Mouse (Mus musculus): ENCODE data around the gene Kcnip1. TPM values are rescaled to one million over a fixed set of nuclear protein-coding genes. Genes with fewer than 3 reads are reported as not detected.

Kcnip1 gene
- total RNA-seq, 2 experiments from 2014 or later = 30.6 to 31.3 TPM

DNA sequence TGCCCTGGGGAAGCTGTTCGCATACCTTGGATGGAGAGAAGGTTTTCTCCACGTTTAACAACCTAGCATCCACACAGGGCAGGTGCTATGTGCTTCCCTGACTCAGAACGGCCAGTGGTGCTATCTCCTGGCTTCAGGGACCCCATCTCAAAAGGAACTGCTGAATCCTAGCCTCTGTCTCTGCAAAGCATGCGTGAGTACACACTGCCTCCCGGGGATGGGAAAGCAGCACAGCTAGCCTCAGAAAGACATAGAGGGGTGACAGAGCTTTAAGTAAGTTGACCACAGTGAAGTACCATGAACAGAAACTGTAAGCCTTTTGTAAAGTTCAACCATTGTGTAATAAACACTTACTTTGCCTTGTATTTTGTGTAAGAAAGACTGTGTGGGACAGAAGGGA is 544 bp upstream of the Kcnip1 start:
- DNase-seq (ENCODE audit: low spot score in 2 of 2) = no peak

DNA sequence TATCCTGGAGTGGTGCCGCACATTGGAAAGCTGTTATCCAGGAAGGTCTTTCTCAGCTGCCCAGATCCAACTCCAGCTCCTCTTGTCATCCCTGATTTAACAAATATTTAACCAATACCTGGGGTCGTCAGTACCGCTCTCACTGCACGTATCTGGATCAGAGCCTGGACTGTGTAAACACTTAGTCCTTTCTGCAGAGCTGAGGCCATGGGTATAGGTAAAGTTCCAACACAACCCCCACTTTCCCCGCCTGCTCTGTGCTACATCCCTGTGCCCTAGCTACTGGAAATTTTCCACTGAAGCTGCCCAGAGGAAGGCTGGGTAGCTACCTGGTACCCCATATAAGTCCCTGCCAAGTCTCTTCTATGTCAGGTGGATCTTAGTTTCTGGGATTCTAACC is 3.0 kb downstream of the Kcnip1 start:
- DNase-seq (ENCODE audit: low spot score in 2 of 2) = no peak

- no peak for DNase-seq (ENCODE audit: low spot score in 2 of 2)
Measured at GRCm38 (mm10) chr11:33986525-33986924, 6.4 kb downstream of the Kcnip1 start.

DNA sequence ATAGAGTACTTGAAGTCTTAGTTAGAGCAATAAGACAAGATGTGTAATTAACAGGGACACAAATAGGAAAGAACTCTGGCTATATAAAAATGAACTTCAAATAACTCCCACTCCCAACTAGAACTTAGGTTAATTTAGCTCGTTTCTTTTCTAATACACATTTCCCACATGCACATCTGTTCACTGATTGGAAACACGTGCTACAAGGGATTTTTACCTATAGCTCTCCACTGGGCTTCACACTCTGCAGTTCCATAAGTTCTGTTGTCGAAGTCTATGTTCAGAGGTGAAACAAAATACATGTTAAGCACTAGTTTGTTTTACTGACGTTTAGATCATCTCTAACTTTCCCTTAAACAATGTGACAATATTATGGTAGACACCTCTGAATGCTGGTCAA is 12.8 kb downstream of the Kcnip1 start:
- DNase-seq (ENCODE audit: low spot score in 2 of 2) = no peak

- DNase-seq (ENCODE audit: low spot score in 2 of 2) = no peak
Measured at GRCm38 (mm10) chr11:33975121-33975520, 17.8 kb downstream of the Kcnip1 start.

DNA sequence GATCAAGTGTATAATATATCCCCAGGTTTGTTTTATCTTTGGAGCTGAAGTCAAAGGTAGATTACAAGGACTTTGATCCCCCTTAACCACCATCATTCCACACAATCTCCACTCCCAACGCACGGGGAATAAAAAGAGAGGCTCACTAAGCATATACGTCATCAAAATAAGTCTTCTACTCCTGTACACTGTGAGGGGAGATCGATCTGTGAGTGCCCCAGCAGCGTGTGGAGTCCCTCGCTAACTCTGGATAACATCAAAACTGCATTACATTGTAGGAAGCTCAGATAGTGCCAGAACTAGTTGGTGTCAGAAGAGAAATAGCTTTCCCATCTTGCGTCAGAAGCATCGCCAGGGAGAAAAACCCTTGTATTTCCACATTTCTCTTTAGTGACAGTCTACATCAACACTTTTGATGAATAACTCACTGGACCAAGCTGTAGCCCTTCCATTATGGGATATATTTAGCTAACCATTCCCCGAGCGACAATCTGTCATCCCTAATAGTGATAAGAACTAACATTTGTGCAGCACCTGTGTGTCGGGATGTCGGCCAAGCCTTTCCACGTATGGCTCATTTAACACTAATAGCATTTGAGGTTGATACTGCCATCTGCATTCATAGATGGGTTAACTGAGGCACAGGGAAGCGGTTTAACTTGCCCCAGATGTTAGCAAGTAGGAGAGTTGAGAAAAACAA is 18.5 kb downstream of the Kcnip1 start:
- DNase-seq (ENCODE audit: low spot score in 2 of 2) = peak; percentile 10 to 36

GRCm38 (mm10) chr11:33972114-33972513 is 20.8 kb downstream of the Kcnip1 start:
- no peak for DNase-seq (ENCODE audit: low spot score in 2 of 2)

DNA sequence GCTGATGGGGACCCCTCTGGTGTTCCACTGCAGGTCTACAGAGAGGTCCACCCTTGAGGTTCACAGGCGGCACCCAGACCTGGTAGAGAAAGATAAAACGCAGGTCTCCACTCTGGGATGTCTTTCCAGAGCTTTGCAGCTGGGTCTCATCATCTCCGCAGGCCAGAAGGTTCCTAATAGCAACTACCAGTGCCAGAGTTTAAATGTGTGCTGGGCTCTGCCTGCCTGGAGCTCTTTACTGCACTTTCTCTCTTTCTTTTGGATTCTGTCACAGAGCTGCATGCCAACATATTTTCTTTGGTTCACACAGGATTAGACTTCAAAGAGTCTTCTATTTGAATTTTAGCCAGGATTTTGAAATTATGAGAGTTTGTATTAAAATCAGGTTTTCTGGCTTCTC is 23.8 kb downstream of the Kcnip1 start:
- no peak for DNase-seq (ENCODE audit: low spot score in 2 of 2)

DNA sequence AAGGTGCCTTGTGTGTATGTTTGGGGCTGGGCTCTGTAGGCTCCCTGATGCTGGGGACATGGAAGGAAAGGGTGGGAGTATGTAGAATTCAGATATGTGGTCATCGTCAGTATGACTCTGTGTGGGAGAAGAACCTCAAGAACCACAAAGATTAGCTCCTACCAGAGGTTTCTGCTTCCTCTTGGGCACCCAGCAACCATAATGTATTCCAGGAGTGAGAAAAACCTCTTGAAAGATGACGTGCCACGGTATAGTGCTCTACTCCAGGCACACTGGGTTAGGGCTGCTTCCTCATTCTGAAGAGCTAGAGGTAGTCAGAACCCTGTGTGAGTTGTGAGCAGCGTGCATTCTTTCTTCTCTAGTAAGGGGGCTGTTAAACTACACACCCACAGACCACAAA is 25.2 kb downstream of the Kcnip1 start:
- DNase-seq (ENCODE audit: low spot score in 2 of 2) = no peak

- DNase-seq (ENCODE audit: low spot score in 2 of 2) = no peak
Measured at GRCm38 (mm10) chr11:33965380-33965779, 27.6 kb downstream of the Kcnip1 start.

DNA sequence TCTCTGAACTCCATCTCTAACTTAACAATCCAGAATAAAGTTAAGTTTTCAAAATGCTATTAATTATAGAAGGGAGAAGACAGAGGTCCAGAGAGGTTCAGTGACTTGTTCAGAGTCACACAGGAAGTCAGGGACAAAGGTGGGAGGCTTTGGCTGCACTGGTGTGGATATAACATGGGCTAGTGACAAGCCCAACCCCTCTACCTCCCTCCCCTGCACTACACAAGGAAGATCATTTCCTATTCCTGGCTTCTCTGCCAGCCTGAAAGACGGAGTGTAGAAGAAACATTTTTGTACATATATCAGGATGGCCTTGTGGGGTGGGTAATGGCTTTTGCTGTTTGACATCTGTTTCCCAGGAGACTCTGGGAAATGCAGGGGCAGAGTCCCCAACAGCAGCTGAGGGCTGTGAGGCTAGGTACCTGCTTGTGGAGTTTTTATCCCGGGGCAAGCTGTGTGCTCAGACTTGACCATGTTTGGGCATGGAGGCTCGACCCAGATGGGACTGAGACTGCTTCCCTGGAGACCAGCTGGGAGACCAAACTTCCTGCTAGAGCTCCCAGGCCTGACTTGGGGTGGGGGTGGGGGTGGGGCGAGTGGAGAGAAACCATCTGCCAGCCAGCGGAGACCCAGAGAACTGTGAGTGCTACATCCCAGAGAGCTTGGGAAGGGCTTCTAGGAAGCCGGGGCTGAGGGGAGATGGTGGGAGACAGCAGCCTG is 30.1 kb downstream of the Kcnip1 start, which contains the start of gene Kcnmb1:
TSS of gene Kcnmb1 (plus strand) at position 326 of the 720 bp plus-strand sequence.
- no peak for DNase-seq (ENCODE audit: low spot score in 2 of 2)

DNA sequence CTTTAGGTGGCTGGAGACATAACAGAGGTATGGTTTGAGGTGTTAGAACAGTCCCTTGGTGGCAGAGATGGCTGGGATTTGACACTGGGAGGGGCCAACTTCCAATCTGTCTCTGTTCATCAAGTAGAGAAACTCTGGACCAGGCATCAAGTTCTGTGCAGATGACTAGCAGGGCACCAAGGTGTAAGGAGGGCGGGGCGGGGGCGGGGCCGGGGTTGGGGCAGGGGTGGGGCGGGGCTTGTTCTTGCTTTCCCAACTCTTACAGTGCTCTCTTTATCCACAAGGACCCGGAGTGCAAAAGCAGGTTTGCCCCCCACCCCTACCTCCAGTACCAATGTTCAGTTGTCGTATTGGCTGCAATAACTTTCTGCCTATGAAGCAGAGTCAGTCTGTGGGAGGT is 30.8 kb downstream of the Kcnip1 start:
- DNase-seq (ENCODE audit: low spot score in 2 of 2) = no peak

GRCm38 (mm10) chr11:33958713-33959112 is 34.2 kb downstream of the Kcnip1 start:
- DNase-seq (ENCODE audit: low spot score in 2 of 2) = peak in 1 of 2 experiments; percentile 25

GRCm38 (mm10) chr11:33957595-33957994 is 35.4 kb downstream of the Kcnip1 start:
- DNase-seq (ENCODE audit: low spot score in 2 of 2) = peak in 1 of 2 experiments; percentile 67

GRCm38 (mm10) chr11:33956623-33957022 is 36.3 kb downstream of the Kcnip1 start:
- no peak for DNase-seq (ENCODE audit: low spot score in 2 of 2)

- DNase-seq (ENCODE audit: low spot score in 2 of 2) = no peak
Measured at GRCm38 (mm10) chr11:33955982-33956381, 37.0 kb downstream of the Kcnip1 start.

DNA sequence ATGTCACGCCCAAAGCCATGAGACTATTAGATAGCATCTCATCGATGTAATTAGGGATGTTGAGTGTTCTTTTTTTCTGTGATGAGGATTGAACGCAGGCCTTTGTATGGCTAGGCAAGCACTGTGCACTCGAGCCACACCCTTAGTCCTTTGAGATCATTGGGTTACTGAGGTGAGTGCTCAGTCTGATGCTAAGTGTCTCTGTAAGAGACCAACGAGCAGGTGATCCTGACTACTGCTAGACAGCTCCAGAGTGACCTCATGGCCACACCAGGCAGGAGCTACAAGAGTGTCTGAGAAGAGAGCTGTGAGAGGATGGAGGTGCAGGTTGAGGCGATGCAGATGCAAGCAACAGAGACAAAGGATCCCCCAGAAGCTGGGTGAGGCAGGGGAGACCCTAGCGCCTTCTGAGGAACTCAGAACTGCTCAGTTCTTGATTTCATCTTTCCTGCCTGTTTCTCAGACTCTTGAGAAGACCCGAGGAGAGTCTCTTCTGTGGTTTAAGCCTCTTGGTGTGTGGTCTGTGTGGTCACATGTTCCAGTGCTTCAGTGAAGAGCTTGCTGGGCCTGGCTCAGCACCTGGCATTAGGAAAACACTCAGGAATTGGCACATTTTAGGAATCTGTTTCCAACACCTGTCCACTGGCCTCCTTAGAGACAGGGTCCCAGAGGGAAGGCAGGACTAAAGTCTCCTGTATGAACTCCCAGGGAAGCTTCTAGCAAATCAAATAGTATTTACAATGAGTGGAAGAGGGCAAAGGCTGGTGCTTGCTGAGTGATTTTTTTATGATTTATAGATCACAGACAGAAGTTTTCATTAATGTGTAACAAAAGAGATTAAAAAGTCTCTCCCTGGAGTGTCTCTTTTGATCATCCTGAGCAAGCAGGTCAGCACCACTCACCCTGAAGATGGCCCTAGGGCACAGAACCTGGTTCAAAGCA is 41.0 kb downstream of the Kcnip1 start:
- DNase-seq (ENCODE audit: low spot score in 2 of 2) = no peak

- no peak for DNase-seq (ENCODE audit: low spot score in 2 of 2)
Measured at GRCm38 (mm10) chr11:33951155-33951554, 41.8 kb downstream of the Kcnip1 start.

DNA sequence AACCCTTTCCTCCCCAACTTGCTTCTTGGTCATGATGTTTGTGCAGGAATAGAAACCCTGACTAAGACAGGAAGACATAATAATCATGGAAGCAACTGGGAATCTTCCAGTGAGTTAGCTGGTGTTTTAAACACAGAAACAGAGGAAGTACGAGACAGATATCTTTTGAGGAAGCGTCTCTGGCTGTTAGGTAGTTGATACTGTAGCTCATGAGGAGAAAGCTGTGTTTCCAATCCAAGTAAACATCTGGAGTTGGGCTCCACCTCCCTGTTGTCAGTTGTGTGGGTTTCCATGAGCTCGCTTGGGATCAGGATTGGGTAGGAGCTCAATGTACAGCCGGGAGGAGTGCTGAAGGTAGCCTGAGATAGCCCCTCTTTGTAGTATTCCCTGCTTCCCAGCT is 46.5 kb downstream of the Kcnip1 start:
- DNase-seq (ENCODE audit: low spot score in 2 of 2) = no peak

DNA sequence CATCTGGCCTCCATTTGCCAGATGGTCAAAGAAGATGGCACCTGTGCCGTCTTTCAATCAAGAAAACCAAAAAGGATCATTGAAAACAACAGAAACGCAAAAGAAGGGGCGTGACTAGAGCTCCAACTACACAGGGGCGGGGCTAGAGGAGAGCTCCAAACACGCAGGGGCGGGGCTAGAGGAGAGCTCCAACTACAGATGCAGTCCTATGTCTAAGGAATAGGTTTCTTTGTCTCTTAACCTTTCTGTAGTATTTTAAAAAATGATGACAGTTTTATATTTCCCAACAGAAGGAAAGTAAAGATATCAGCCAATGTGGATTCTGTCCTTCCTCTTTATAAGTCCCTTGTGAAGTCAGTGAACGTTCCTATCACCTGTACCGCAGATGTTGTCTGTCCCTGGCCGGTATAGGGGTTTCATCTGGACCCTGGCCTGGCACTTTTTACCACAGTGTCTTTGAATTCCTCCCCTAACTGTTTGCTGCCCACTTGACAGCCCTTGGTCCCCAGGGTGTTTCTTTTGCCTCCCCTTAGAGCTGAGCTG is 48.1 kb downstream of the Kcnip1 start:
- DNase-seq (ENCODE audit: low spot score in 2 of 2) = no peak

DNA sequence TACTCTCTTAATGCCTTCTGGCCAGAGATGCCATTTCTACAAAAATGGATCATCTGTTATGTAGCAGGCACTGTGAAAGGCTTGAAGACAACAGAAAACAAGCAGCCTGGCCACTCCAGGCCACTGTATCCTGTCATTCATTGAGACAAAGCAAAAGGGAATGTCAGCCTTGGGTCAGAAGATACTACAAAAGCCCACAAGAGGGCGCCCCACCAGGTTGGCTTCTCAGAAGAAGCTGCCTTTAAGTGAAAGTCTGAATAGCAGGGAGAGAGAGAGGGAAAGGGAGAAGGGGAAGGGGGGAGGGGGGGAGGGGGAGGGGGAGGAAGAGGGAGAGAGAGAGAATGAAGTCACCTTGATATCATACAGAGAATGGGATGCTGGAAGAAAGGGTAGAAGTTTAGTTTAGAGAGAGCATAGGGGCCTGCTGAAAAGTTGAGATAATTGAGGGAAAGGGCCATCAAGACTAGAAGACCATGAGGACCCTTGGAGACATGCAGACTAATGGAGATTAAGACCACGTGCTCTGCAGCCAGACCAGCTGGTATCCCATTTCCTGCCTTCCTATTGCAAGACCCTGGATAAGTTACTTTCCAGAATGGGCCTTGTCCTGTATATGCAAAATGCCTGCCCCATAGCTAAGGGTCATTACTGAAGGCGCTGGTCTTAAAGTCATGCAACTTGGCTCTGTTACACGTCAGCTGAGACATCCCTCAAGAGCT is 48.7 kb downstream of the Kcnip1 start:
- no peak for DNase-seq (ENCODE audit: low spot score in 2 of 2)
